Mouse (Mus musculus): ENCODE results near the gene Fut2. TPM values are rescaled to one million over a fixed set of nuclear protein-coding genes. Genes with fewer than 3 reads are reported as not detected.
A peak's percentile ranks its signal among the peaks of the same experiment; 100 is the strongest.

Gene Fut2
- polyA plus RNA-seq, 1 experiment from 2014 or later = 0.05 TPM

DNA sequence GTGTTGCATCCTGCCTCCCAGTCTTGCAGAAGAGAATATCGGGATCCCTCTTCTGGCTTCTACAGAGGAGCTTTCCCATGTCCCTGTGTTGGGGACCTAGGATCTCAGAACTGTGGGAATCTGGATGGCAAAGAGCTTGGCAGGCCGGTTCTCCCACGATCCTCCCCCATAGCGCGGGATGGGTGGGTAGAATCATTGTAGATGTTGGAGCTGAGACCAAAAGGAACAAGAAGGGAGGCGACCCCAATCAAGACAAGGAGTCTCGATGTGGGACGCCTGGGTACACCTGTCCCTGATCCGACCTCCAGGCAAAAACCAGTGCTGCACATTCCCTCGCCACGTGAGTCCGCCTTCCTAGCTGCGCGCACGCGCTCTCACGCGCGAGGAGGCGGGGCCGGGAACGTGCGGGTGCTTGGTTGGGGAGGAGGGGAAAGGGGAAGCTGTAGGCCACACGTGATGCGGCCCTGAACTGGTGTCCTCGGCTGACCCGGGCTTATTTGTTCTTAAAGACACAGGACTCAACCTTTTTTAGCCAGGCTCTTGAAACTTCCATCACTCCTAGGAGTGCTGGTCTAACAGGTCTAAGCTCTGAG is 41.3 kb upstream of the Fut2 start:
- peak overlapping the region; percentile 73 for H3K4me3 ChIP-seq
- 1% methylated on average over 27 of the region's 27 CpGs for WGBS
- H3K27ac ChIP-seq (replicated peaks) = peak overlapping the region; percentile 87
- no peaks in the 10 kb centered on the region for H3K27me3 ChIP-seq (ENCODE audit: low read depth, poor library complexity, severe bottlenecking)
- no peaks in the 10 kb centered on the region for H3K9me3 ChIP-seq (replicated peaks)
- H3K4me1 ChIP-seq = peaks cover 79% of the 10 kb centered on the region
- DNase-seq (ENCODE audit: low spot score) = peak; percentile 89
- peaks cover 30% of the 10 kb centered on the region for H3K36me3 ChIP-seq

GRCm38 (mm10) chr7:45706721-45707241 is 40.6 kb upstream of the Fut2 start:
- peak; percentile 87 for DNase-seq (ENCODE audit: low spot score)
- peak overlapping the region; percentile 87 for H3K27ac ChIP-seq (replicated peaks)
- H3K27me3 ChIP-seq (ENCODE audit: low read depth, poor library complexity, severe bottlenecking) = no peaks in the 10 kb centered on the region
- H3K36me3 ChIP-seq = peaks cover 23% of the 10 kb centered on the region
- peak overlapping the region; percentile 73 for H3K4me3 ChIP-seq
- H3K4me1 ChIP-seq = peaks cover 79% of the 10 kb centered on the region
- under 1% methylated on average over 45 of the region's 45 CpGs for WGBS
- H3K9me3 ChIP-seq (replicated peaks) = no peaks in the 10 kb centered on the region

DNA sequence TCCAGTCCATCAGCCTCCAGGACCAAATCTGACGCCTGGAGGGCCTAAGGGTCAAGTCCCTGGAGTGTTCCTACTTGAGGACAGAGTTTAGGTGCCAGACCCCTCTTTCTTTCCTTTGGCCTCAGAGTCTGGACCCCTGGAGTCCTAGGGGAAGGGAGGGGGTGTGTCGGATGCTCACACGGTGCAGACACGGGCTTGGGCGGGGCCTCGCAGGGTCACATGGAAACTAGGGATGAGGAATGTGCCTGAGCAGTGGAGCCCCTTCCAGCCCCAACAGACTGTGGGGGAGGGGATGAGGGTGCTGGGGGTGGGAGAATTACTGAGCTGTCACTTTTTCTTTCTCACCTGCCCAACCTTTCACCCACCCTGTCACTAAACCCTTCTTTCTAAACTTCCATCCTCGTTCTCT is 39.7 kb upstream of the Fut2 start:
- Histone ChIP-seq H3K27ac (replicated peaks) (peak overlapping the region; percentile 87), H3K27me3 (ENCODE audit: low read depth, poor library complexity, severe bottlenecking) (peaks cover 3% of the 10 kb centered on the region; the same call in 1 of the 2 replicates), H3K9me3 (replicated peaks) (no peaks in the 10 kb centered on the region), H3K4me3 (peak overlapping the region; percentile 73), H3K4me1 (peaks cover 86% of the 10 kb centered on the region), H3K36me3 (peaks cover 14% of the 10 kb centered on the region)
- WGBS = under 1% methylated on average over 7 of the region's 7 CpGs
- DNase-seq (ENCODE audit: low spot score) = peak; percentile 63

DNA sequence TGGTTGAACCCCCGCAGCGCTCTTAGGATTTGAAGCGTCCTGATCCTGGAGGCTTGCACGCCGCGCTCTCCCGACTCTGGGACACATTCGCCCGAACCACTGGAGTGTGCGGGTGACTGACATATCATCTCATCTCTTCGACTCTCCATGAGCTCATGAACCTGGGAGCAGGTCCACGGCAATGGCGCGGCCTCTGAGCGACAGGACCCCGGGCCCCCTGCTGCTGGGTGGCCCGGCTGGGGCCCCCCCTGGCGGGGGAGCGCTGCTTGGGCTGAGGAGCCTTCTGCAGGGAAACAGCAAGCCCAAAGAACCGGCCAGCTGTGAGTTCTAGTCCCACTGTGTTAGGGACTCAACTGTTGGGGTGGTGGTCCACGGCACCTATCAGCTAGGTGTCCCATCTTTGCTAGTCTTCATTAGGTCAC is 39.3 kb upstream of the Fut2 start:
- H3K36me3 ChIP-seq = peaks cover 10% of the 10 kb centered on the region
- H3K27ac ChIP-seq (replicated peaks) = peak overlapping the region; percentile 87
- peak overlapping the region; percentile 73 for H3K4me3 ChIP-seq
- WGBS = under 1% methylated on average over 21 of the region's 21 CpGs
- no peaks in the 10 kb centered on the region for H3K9me3 ChIP-seq (replicated peaks)
- H3K27me3 ChIP-seq (ENCODE audit: low read depth, poor library complexity, severe bottlenecking) = peaks cover 6% of the 10 kb centered on the region
- peaks cover 86% of the 10 kb centered on the region for H3K4me1 ChIP-seq
- DNase-seq (ENCODE audit: low spot score) = no peak

- peaks cover 4% of the 10 kb centered on the region for H3K36me3 ChIP-seq
- H3K9me3 ChIP-seq (replicated peaks) = no peaks in the 10 kb centered on the region
- H3K27ac ChIP-seq (replicated peaks) = peak within 1 kb of the TSS; percentile 87
- peak; percentile 99 for DNase-seq (ENCODE audit: low spot score)
- peaks cover 86% of the 10 kb centered on the region for H3K4me1 ChIP-seq
- peak within 1 kb of the TSS; percentile 73 for H3K4me3 ChIP-seq
- WGBS = 0% methylated on average over 36 of the region's 36 CpGs
- H3K27me3 ChIP-seq (ENCODE audit: low read depth, poor library complexity, severe bottlenecking) = peaks cover 12% of the 10 kb centered on the region
Observed at GRCm38 (mm10) chr7:45704730-45705442, 38.7 kb upstream of the Fut2 start, which contains the start of gene Dbp. Gene Dbp, plus strand, starts transcription at chr7:45705088.

DNA sequence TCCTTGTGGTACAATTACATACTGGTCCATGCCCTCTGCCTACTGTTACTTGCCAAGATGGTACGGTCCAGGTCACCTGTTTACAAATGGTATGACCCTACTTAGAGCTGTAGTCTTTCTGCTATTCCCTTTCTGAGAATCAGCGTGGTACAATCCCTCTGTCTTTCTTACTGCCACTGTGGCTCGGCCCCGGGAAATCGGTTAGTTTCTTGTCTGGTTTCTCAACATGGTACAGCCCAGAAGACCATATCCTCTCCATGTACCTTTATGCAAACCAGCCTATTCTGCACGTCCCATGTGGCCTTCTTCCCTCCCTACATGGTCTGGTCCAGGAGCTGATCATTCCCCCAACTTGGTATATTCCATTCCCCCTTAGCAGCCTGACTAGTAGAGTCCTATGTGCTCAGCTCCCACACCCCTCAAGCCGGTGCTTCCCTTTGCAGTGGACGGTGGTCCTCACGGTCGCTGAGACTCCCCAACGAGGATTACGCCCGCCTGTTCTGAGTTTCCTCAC is 37.9 kb upstream of the Fut2 start:
- 1% methylated on average over 13 of the region's 13 CpGs for WGBS
- Histone ChIP-seq H3K4me3 (peak overlapping the region; percentile 73), H3K9me3 (replicated peaks) (no peaks in the 10 kb centered on the region), H3K27me3 (ENCODE audit: low read depth, poor library complexity, severe bottlenecking) (peaks cover 20% of the 10 kb centered on the region), H3K27ac (replicated peaks) (peak overlapping the region; percentile 87), H3K4me1 (peaks cover 86% of the 10 kb centered on the region), H3K36me3 (no peaks in the 10 kb centered on the region)
- peak; percentile 74 for DNase-seq (ENCODE audit: low spot score)

- peaks cover 25% of the 10 kb centered on the region for H3K27me3 ChIP-seq (ENCODE audit: low read depth, poor library complexity, severe bottlenecking)
- WGBS = 50% methylated on average over 12 of the region's 12 CpGs
- DNase-seq (ENCODE audit: low spot score) = no peak
- H3K9me3 ChIP-seq (replicated peaks) = no peaks in the 10 kb centered on the region
- H3K36me3 ChIP-seq = no peaks in the 10 kb centered on the region
- H3K4me1 ChIP-seq = peaks cover 81% of the 10 kb centered on the region
- peak overlapping the region; percentile 73 for H3K4me3 ChIP-seq
- H3K27ac ChIP-seq (replicated peaks) = peak overlapping the region; percentile 87
Observed at GRCm38 (mm10) chr7:45703521-45704033, 37.4 kb upstream of the Fut2 start.

- Histone ChIP-seq H3K27ac (replicated peaks) (peak overlapping the region; percentile 87; the same call in 1 of the 2 replicates), H3K4me1 (peaks cover 75% of the 10 kb centered on the region), H3K36me3 (no peaks in the 10 kb centered on the region), H3K4me3 (peak overlapping the region; percentile 73), H3K27me3 (ENCODE audit: low read depth, poor library complexity, severe bottlenecking) (peaks cover 31% of the 10 kb centered on the region), H3K9me3 (replicated peaks) (no peaks in the 10 kb centered on the region)
- 90% methylated on average over 17 of the region's 17 CpGs for WGBS
- no peak for DNase-seq (ENCODE audit: low spot score)
Observed at GRCm38 (mm10) chr7:45702809-45703520, 36.8 kb upstream of the Fut2 start.

GRCm38 (mm10) chr7:45702316-45702715 is 36.1 kb upstream of the Fut2 start:
- Histone ChIP-seq H3K4me1 (peaks cover 68% of the 10 kb centered on the region), H3K27me3 (ENCODE audit: low read depth, poor library complexity, severe bottlenecking) (peaks cover 34% of the 10 kb centered on the region), H3K4me3 (no peak overlapping the region), H3K36me3 (no peaks in the 10 kb centered on the region), H3K9me3 (replicated peaks) (no peaks in the 10 kb centered on the region), H3K27ac (replicated peaks) (no peak overlapping the region)
- DNase-seq (ENCODE audit: low spot score) = no peak
- 91% methylated on average over 11 of the region's 11 CpGs for WGBS

DNA sequence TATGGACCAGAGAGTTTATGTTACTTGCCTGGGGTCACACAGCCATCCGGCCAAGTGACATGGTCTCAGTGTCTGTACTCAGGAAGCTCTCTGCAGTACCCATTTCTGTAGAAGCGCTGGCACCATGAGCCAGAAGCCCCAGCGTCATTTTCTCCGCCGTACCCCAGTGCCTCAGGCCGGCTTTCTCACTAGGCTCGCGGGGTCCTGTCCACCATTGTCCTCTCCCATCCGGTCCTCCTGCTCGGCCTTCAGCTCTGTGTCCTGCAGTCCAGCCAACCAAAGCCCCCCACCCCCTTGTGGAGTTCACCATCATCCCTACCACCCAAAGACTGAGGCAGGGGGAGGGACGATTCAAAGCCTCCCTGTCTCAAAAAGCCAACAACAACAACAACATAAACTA is 35.4 kb upstream of the Fut2 start:
- Histone ChIP-seq H3K9me3 (replicated peaks) (no peaks in the 10 kb centered on the region), H3K4me3 (peak overlapping the region; percentile 57; the same call in 1 of the 2 replicates), H3K36me3 (no peaks in the 10 kb centered on the region), H3K4me1 (peaks cover 61% of the 10 kb centered on the region), H3K27ac (replicated peaks) (no peak overlapping the region), H3K27me3 (ENCODE audit: low read depth, poor library complexity, severe bottlenecking) (peaks cover 34% of the 10 kb centered on the region)
- no peak for DNase-seq (ENCODE audit: low spot score)
- 91% methylated on average over 11 of the region's 11 CpGs for WGBS

DNA sequence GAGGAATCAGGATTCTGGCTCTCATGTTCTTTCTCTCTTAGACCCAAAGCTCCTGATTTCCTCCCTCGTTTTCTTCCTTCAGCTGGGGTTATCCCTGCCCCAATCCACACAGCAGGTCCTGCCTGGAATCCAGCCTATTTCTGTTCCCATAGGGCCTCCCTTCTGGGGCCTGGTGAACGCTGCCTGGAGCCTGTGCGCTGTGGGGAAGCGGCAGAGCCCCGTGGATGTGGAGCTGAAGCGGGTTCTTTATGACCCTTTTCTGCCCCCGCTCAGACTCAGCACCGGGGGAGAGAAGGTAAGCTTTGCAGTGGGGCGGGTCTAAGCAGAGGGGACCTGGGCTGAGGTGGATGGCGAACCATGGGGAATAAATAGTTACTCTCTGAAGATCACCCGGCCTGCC is 34.9 kb upstream of the Fut2 start:
- peaks cover 56% of the 10 kb centered on the region for H3K4me1 ChIP-seq
- H3K9me3 ChIP-seq (replicated peaks) = no peaks in the 10 kb centered on the region
- H3K27me3 ChIP-seq (ENCODE audit: low read depth, poor library complexity, severe bottlenecking) = peaks cover 34% of the 10 kb centered on the region
- no peaks in the 10 kb centered on the region for H3K36me3 ChIP-seq
- DNase-seq (ENCODE audit: low spot score) = no peak
- peak overlapping the region; percentile 57 for H3K4me3 ChIP-seq
- peak overlapping the region; percentile 77 for H3K27ac ChIP-seq (replicated peaks)
- WGBS = 32% methylated on average over 11 of the region's 11 CpGs

- H3K4me3 ChIP-seq = peak overlapping the region; percentile 57
- peak; percentile 69 for DNase-seq (ENCODE audit: low spot score)
- 1% methylated on average over 20 of the region's 20 CpGs for WGBS
- peaks cover 51% of the 10 kb centered on the region for H3K4me1 ChIP-seq
- H3K9me3 ChIP-seq (replicated peaks) = no peaks in the 10 kb centered on the region
- peak overlapping the region; percentile 77 for H3K27ac ChIP-seq (replicated peaks)
- no peaks in the 10 kb centered on the region for H3K36me3 ChIP-seq
- peaks cover 34% of the 10 kb centered on the region for H3K27me3 ChIP-seq (ENCODE audit: low read depth, poor library complexity, severe bottlenecking)
Observed at GRCm38 (mm10) chr7:45700301-45701015, 34.3 kb upstream of the Fut2 start.
